Mouse (Mus musculus): ENCODE results near the gene Emc8. TPM values are rescaled to one million over a fixed set of nuclear protein-coding genes. Genes with fewer than 3 reads are reported as not detected.
"Not testable (repeated sequence)": the region's sequence is repeated elsewhere in the genome, so short reads cannot be mapped to it uniquely, and the experiment has no call there.

Gene Emc8
- total RNA-seq, 4 experiments from 2014 or later = 60.5 to 72.0 (median 69.4) TPM

- no peak for DNase-seq (ENCODE audit: low spot score in 2 of 2)
Observed at GRCm38 (mm10) chr8:120685591-120685990, 17.2 kb upstream of the Emc8 start.

GRCm38 (mm10) chr8:120685097-120685496, 16.7 kb upstream of the Emc8 start:
- no peak for DNase-seq (ENCODE audit: low spot score in 2 of 2)

- DNase-seq (ENCODE audit: low spot score in 2 of 2) = no peak
Observed at GRCm38 (mm10) chr8:120684082-120684481, 15.7 kb upstream of the Emc8 start.

- DNase-seq (ENCODE audit: low spot score in 2 of 2) = no peak
Observed at GRCm38 (mm10) chr8:120683602-120684001, 15.2 kb upstream of the Emc8 start.

- DNase-seq (ENCODE audit: low spot score in 2 of 2) = no peak
Observed at GRCm38 (mm10) chr8:120681113-120681512, 12.7 kb upstream of the Emc8 start.

- DNase-seq (ENCODE audit: low spot score in 2 of 2) = not testable (repeated sequence)
Observed at GRCm38 (mm10) chr8:120680405-120680804, 12.0 kb upstream of the Emc8 start.

GRCm38 (mm10) chr8:120679629-120680387, 11.4 kb upstream of the Emc8 start:
- no peak for DNase-seq (ENCODE audit: low spot score in 2 of 2)

GRCm38 (mm10) chr8:120678447-120678846, 10.1 kb upstream of the Emc8 start:
- DNase-seq (ENCODE audit: low spot score in 2 of 2) = peak; percentile 60 to 81

- no peak for DNase-seq (ENCODE audit: low spot score in 2 of 2)
Observed at GRCm38 (mm10) chr8:120675718-120676117, 7.3 kb upstream of the Emc8 start.

- no peak for DNase-seq (ENCODE audit: low spot score in 2 of 2)
Observed at GRCm38 (mm10) chr8:120673298-120673697, 4.9 kb upstream of the Emc8 start.

GRCm38 (mm10) chr8:120672626-120673229, 4.4 kb upstream of the Emc8 start:
- DNase-seq (ENCODE audit: low spot score in 2 of 2) = no peak

GRCm38 (mm10) chr8:120671775-120672174, 3.4 kb upstream of the Emc8 start:
- DNase-seq (ENCODE audit: low spot score in 2 of 2) = no peak

- DNase-seq (ENCODE audit: low spot score in 2 of 2) = peak; percentile 73 to 85
Observed at GRCm38 (mm10) chr8:120667561-120668373, 606 bp downstream of the Emc8 start, which contains the start of the genes Gm27021 and Cox4i1. Gm27021 (minus strand) TSS chr8:120668079. Cox4i1 (plus strand) TSS chr8:120668222.

- DNase-seq (ENCODE audit: low spot score in 2 of 2) = no peak
Observed at GRCm38 (mm10) chr8:120666807-120667470, 1.4 kb downstream of the Emc8 start.

- DNase-seq (ENCODE audit: low spot score in 2 of 2) = no peak
Observed at GRCm38 (mm10) chr8:120665726-120666455, 2.5 kb downstream of the Emc8 start.

GRCm38 (mm10) chr8:120664566-120664965, 3.8 kb downstream of the Emc8 start:
- DNase-seq (ENCODE audit: low spot score in 2 of 2) = no peak

- no peak for DNase-seq (ENCODE audit: low spot score in 2 of 2)
Observed at GRCm38 (mm10) chr8:120657415-120657814, 11.0 kb downstream of the Emc8 start.

GRCm38 (mm10) chr8:120656322-120657052, 11.9 kb downstream of the Emc8 start:
- DNase-seq (ENCODE audit: low spot score in 2 of 2) = no peak

GRCm38 (mm10) chr8:120647532-120647931, 20.8 kb downstream of the Emc8 start, which contains the start of gene 1190005I06Rik:
1190005I06Rik (minus strand) TSS chr8:120647632.
- DNase-seq (ENCODE audit: low spot score in 2 of 2) = no peak

GRCm38 (mm10) chr8:120644663-120645062, 23.7 kb downstream of the Emc8 start:
- peak; percentile 56 to 80 for DNase-seq (ENCODE audit: low spot score in 2 of 2)

All from left cerebral cortex, adult 8-10 months (tissue).